Mouse (Mus musculus) Patski (cell line): ENCODE data around the gene Krt77. TPM values are rescaled to one million over a fixed set of nuclear protein-coding genes. Genes with fewer than 3 reads are reported as not detected.
A peak's percentile ranks its signal among the peaks of the same experiment; 100 is the strongest.

Experiments used
- ATAC-seq: fragments of 100-300 bp; one replicate; pipeline ENCODE4 v1.8.0; 2021
- CTCF ChIA-PET: fragments of 350-600 bp; sonication (Branson Sonifier 250); formaldehyde crosslinking; loops from one replicate; lab custom pipeline; 2022; ENCODE audit warnings: inconsistent platforms; lab: Charles Lee
- POLR2A ChIA-PET: fragments of 350-600 bp; sonication (Branson Sonifier 250); formaldehyde crosslinking; loops from one replicate; lab custom pipeline; 2022; ENCODE audit warnings: antibody characterized with exemption, inconsistent platforms; lab: Charles Lee
- DNase-seq: peaks from one replicate; pipeline ENCODE4 v3.0.0-alpha.2; 2011; ENCODE audit warnings: low read depth, low spot score
- H3K27me3 ChIP-seq: fragments of 371-371 bp; one replicate; pipeline ENCODE4 v1.5.1; 2021
- CTCF ChIP-seq: fragments of 100-300 bp; IDR thresholded peaks from one replicate; pipeline ENCODE4 v1.5.1; 2021
- in situ Hi-C: fragments of 300-500 bp; cut with MboI; formaldehyde crosslinking; loops from 3 replicates; pipeline ENCODE4 v1.11.1; 2018; ENCODE audit warnings: low pct_unique_long_range_greater_than_20kb, mixed read lengths
- polyA plus RNA-seq: library from polyadenylated mRNA; unstranded; gene quantifications from one replicate; pipeline ENCODE4 v1.2.3, GENCODE M21; 2021

Gene Krt77
- polyA plus RNA-seq, 1 experiment from 2014 or later = not detected

DNA sequence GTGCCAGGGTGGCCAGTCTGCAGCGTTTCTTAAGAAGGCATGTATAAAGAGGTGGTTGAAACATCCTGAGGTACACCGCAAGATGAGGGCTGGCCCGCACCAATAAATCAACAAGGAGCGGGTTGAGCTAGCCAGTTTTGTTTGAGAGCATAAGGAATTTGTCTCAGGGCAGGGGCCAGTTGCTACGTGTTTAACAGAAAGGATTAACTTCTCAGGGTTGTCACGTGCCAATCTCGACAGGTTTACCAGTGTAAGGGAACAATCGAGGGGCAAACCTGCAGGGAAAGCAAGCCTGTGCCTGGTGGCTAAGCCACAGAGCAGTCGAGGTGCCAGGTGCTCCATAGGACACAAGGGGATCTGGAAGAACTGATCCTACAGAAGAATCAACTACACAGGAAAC lies 26.3 kb downstream of the Krt77 start:
- no peak for DNase-seq
- ChIA-PET POLR2A (no interaction called here), CTCF (no interaction called here)
- no peak for TF ChIP-seq CTCF
- no peak for ATAC-seq
- in situ Hi-C loops = no loop called here
- H3K27me3 ChIP-seq = peaks cover 23% of the 10 kb centered on the region

DNA sequence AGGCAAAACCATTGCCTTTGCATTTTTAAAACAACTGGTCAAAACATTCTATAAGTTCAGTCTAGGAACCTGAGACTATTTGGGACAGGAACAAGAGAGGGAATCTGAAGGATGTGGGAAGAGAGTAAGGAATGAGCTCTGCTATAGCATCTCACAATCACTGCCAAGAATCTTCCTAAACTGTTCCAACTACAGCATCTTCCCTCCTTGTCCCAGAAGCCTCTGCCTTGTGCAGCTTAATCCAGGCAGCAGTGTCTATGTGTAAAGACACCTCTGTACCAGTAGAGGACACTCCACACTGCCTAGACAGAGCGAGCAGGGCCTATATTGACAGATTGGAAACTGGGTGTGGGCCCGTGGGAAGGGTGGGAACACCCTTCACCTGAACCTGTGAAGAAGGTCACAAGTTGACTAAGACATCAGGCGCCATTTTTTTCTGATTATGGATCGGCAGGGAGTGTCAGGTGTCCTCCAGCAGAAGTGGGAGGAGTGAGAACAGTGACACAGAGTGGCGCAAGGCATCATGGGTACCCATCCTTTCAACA lies 34.6 kb downstream of the Krt77 start:
- no peak for DNase-seq
- peaks cover 6% of the 10 kb centered on the region for H3K27me3 ChIP-seq
- ATAC-seq = no peak
- in situ Hi-C loops = no loop called here
- peak; percentile 47 for TF ChIP-seq CTCF
- ChIA-PET CTCF (interaction anchor here (0.7 to 1.6 kb wide), 2 partner anchors 12 to 132 kb away, joined by 3 read pairs; no protein-coding TSS in a partner anchor), POLR2A (no interaction called here)

GRCm38 (mm10) chr15:101833131-101833530 lies 36.4 kb downstream of the Krt77 start:
- ChIA-PET POLR2A (interaction anchor here (0.7 kb wide), 1 partner anchor 458 kb away, joined by 5 read pairs; no protein-coding TSS in a partner anchor), CTCF (no interaction called here)
- no peak for DNase-seq
- no peak for TF ChIP-seq CTCF
- ATAC-seq = no peak
- peaks cover 9% of the 10 kb centered on the region for H3K27me3 ChIP-seq
- in situ Hi-C loops = no loop called here

DNA sequence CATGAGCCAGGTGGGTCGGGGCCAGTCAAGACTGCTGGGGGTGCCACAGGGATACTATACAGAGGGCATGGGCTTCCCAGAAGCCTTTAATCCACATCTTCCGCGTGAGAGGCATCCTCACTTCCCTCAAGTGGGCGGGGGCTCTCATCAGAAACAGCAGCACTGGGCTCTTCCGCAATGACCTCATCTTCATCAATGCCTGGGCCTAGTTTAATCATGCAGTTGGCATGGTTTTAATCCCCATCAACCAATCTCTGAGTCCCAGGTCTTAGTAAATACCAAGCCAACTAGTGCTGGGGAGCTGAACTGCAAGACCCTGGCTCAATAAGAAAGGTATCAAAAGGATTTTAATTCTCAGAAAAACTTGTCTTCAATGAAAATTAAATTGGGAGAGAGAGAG lies 40.1 kb downstream of the Krt77 start:
- ChIA-PET CTCF (no interaction called here), POLR2A (no interaction called here)
- ATAC-seq = no peak
- no peak for TF ChIP-seq CTCF
- DNase-seq = no peak
- in situ Hi-C loops = no loop called here
- peaks cover 9% of the 10 kb centered on the region for H3K27me3 ChIP-seq

GRCm38 (mm10) chr15:101821786-101822185 lies 47.7 kb downstream of the Krt77 start:
- ATAC-seq = no peak
- ChIA-PET CTCF (no interaction called here), POLR2A (no interaction called here)
- TF ChIP-seq CTCF = no peak
- H3K27me3 ChIP-seq = peaks cover 27% of the 10 kb centered on the region
- in situ Hi-C loops = no loop called here
- DNase-seq = no peak

DNA sequence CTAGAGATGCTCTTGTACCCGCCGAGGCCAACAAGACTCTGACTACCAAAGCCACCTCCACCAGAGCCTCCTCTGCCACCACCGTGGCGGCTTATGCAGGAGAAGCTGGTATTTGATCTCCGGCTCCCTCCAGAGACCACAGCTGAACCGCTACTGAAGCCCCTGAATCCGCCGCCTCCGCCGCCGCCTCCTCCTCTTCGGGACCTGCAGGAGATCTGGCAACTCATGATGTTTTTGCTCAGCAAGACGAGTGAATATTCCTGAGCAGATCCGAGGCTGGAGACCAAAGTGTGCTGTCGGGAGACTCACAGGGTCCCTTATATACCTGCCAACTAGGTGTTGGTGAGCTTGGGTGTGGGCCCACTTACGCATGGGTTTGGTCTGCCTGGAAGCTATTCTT lies 51.6 kb downstream of the Krt77 start, which contains the start of gene Krt2:
TSS of gene Krt2 (minus strand) at position 295 of the 400 bp plus-strand sequence.
- in situ Hi-C loops = no loop called here
- ChIA-PET CTCF (no interaction called here), POLR2A (interaction anchor here (0.6 kb wide), 1 partner anchor 563 kb away, joined by 4 read pairs; no protein-coding TSS in a partner anchor)
- TF ChIP-seq CTCF = no peak
- no peak for ATAC-seq
- DNase-seq = no peak
- H3K27me3 ChIP-seq = peaks cover 36% of the 10 kb centered on the region

Other genes starting within 250 kb of the Krt77 start
- not detected for gene Gm5414, start 241.5 kb downstream of the Krt77 start, polyA plus RNA-seq
- gene Gm5478, start 222.3 kb downstream of the Krt77 start, polyA plus RNA-seq = not detected
- gene Krt6b, start 189.4 kb downstream of the Krt77 start, polyA plus RNA-seq = not detected
- not detected for gene Krt6a, start 175.4 kb downstream of the Krt77 start, polyA plus RNA-seq
- 0.03 TPM for gene Krt5, start 156.8 kb downstream of the Krt77 start, polyA plus RNA-seq
- not detected for gene Krt71, start 126.6 kb downstream of the Krt77 start, polyA plus RNA-seq
- gene Krt72, start 83.2 kb downstream of the Krt77 start, polyA plus RNA-seq = not detected
- gene Krt73, start 67.4 kb downstream of the Krt77 start, polyA plus RNA-seq = not detected
- gene Krt2, start 51.5 kb downstream of the Krt77 start, polyA plus RNA-seq = not detected
- gene Krt1, start 18.9 kb downstream of the Krt77 start, polyA plus RNA-seq = not detected
- not detected for gene Krt76, start 23.2 kb upstream of the Krt77 start, polyA plus RNA-seq
- gene Krt4, start 55.0 kb upstream of the Krt77 start, polyA plus RNA-seq = 0.19 TPM
- gene Krt79, start 70.6 kb upstream of the Krt77 start, polyA plus RNA-seq = 1.3 TPM
- 0.05 TPM for gene Krt78, start 84.6 kb upstream of the Krt77 start, polyA plus RNA-seq
- gene Krt8, start 134.8 kb upstream of the Krt77 start, polyA plus RNA-seq = 73.5 TPM
- gene Krt18, start 158.5 kb upstream of the Krt77 start, polyA plus RNA-seq = 24.8 TPM
- gene Eif4b, start 204.1 kb upstream of the Krt77 start, polyA plus RNA-seq = 237 TPM
- 53.6 TPM for gene Tns2, start 230.7 kb upstream of the Krt77 start, polyA plus RNA-seq